Mouse (Mus musculus): ENCODE results near the gene Arid5a. TPM values are rescaled to one million over a fixed set of nuclear protein-coding genes. Genes with fewer than 3 reads are reported as not detected.
A peak's percentile ranks its signal among the peaks of the same experiment; 100 is the strongest.

Arid5a gene
- polyA plus RNA-seq, 1 experiment from 2014 or later, result 3.2 TPM

GRCm38 (mm10) chr1:36299126-36299525 is 8.4 kb upstream of the Arid5a start:
- Histone ChIP-seq H3K27me3 (replicated peaks) (0 out of 2 replicates have a peak, but pooled peaks cover 16% of the 10 kb centered on the region), H3K9ac (no peak overlapping the region), H3K4me3 (replicated peaks) (no peak overlapping the region), H3K27ac (no peak overlapping the region), H3K4me1 (replicated peaks) (peaks cover 5% of the 10 kb centered on the region; the same call in 1 of the 2 replicates), H3K36me3 (no peaks in the 10 kb centered on the region), H3K9me3 (no peaks in the 10 kb centered on the region), H3K4me2 (replicated peaks) (no peak overlapping the region)
- no peak for ATAC-seq
- 29% methylated on average over 13 of the region's 13 CpGs for WGBS

GRCm38 (mm10) chr1:36299676-36300075 is 7.9 kb upstream of the Arid5a start:
- Histone ChIP-seq H3K9ac (no peak overlapping the region), H3K27me3 (replicated peaks) (0 out of 2 replicates have a peak, but pooled peaks cover 16% of the 10 kb centered on the region), H3K36me3 (no peaks in the 10 kb centered on the region), H3K4me1 (replicated peaks) (peaks cover 5% of the 10 kb centered on the region; the same call in 1 of the 2 replicates), H3K27ac (no peak overlapping the region), H3K4me3 (replicated peaks) (no peak overlapping the region), H3K4me2 (replicated peaks) (no peak overlapping the region), H3K9me3 (no peaks in the 10 kb centered on the region)
- WGBS, result 60% methylated on average over 2 of the region's 2 CpGs
- ATAC-seq, result no peak

- no peaks in the 10 kb centered on the region for H3K9me3 ChIP-seq
- H3K9ac ChIP-seq, result no peak overlapping the region
- H3K4me2 ChIP-seq (replicated peaks), result no peak overlapping the region
- 88% methylated on average over 6 of the region's 6 CpGs for WGBS
- H3K4me1 ChIP-seq (replicated peaks), result peaks cover 5% of the 10 kb centered on the region; the same call in 1 of the 2 replicates
- H3K27me3 ChIP-seq (replicated peaks), result 0 out of 2 replicates have a peak, but pooled peaks cover 16% of the 10 kb centered on the region
- no peaks in the 10 kb centered on the region for H3K36me3 ChIP-seq
- no peak for ATAC-seq
- no peak overlapping the region for H3K27ac ChIP-seq
- H3K4me3 ChIP-seq (replicated peaks), result no peak overlapping the region
Measured at GRCm38 (mm10) chr1:36300486-36300885, 7.0 kb upstream of the Arid5a start.

- Histone ChIP-seq H3K4me2 (replicated peaks) (no peak overlapping the region), H3K27me3 (replicated peaks) (0 out of 2 replicates have a peak, but pooled peaks cover 16% of the 10 kb centered on the region), H3K4me3 (replicated peaks) (no peak overlapping the region), H3K9ac (no peak overlapping the region), H3K9me3 (no peaks in the 10 kb centered on the region), H3K4me1 (replicated peaks) (peaks cover 5% of the 10 kb centered on the region; the same call in 1 of the 2 replicates), H3K36me3 (no peaks in the 10 kb centered on the region), H3K27ac (no peak overlapping the region)
- no peak for ATAC-seq
- 82% methylated on average over 8 of the region's 8 CpGs for WGBS
Measured at GRCm38 (mm10) chr1:36302273-36302672, 5.3 kb upstream of the Arid5a start.

GRCm38 (mm10) chr1:36302957-36303356 is 4.6 kb upstream of the Arid5a start:
- Histone ChIP-seq H3K4me1 (replicated peaks) (peaks cover 5% of the 10 kb centered on the region; the same call in 1 of the 2 replicates), H3K27me3 (replicated peaks) (0 out of 2 replicates have a peak, but pooled peaks cover 16% of the 10 kb centered on the region), H3K9me3 (no peaks in the 10 kb centered on the region), H3K4me3 (replicated peaks) (peak overlapping the region; percentile 34), H3K36me3 (no peaks in the 10 kb centered on the region), H3K9ac (peak overlapping the region; percentile 32; the same call in 1 of the 2 replicates), H3K4me2 (replicated peaks) (peak overlapping the region; percentile 83), H3K27ac (peak overlapping the region; percentile 51; the same call in 1 of the 2 replicates)
- 18% methylated on average over 8 of the region's 9 CpGs for WGBS
- ATAC-seq, result no peak

- Histone ChIP-seq H3K4me1 (replicated peaks) (peaks cover 10% of the 10 kb centered on the region; the same call in 1 of the 2 replicates), H3K36me3 (no peaks in the 10 kb centered on the region), H3K4me3 (replicated peaks) (peak overlapping the region; percentile 34), H3K9me3 (no peaks in the 10 kb centered on the region), H3K27ac (peak overlapping the region; percentile 51; the same call in 1 of the 2 replicates), H3K9ac (peak overlapping the region; percentile 32; the same call in 1 of the 2 replicates), H3K4me2 (replicated peaks) (peak overlapping the region; percentile 83), H3K27me3 (replicated peaks) (0 out of 2 replicates have a peak, but pooled peaks cover 9% of the 10 kb centered on the region)
- WGBS, result 9% methylated on average over 30 of the region's 30 CpGs
- peak; percentile 57 for ATAC-seq
Measured at GRCm38 (mm10) chr1:36303381-36304320, 3.9 kb upstream of the Arid5a start.

- H3K9me3 ChIP-seq, result no peaks in the 10 kb centered on the region
- WGBS, result 68% methylated on average over 7 of the region's 7 CpGs
- no peak overlapping the region for H3K9ac ChIP-seq
- no peak overlapping the region for H3K27ac ChIP-seq
- H3K4me3 ChIP-seq (replicated peaks), result no peak overlapping the region
- no peaks in the 10 kb centered on the region for H3K36me3 ChIP-seq
- H3K4me1 ChIP-seq (replicated peaks), result peaks cover 16% of the 10 kb centered on the region; the same call in 1 of the 2 replicates
- no peak for ATAC-seq
- 0 out of 2 replicates have a peak, but pooled peaks cover 9% of the 10 kb centered on the region for H3K27me3 ChIP-seq (replicated peaks)
- H3K4me2 ChIP-seq (replicated peaks), result no peak overlapping the region
Measured at GRCm38 (mm10) chr1:36304764-36305163, 2.8 kb upstream of the Arid5a start.

- 67% methylated on average over 6 of the region's 6 CpGs for WGBS
- H3K9me3 ChIP-seq, result no peaks in the 10 kb centered on the region
- no peak overlapping the region for H3K27ac ChIP-seq
- H3K4me1 ChIP-seq (replicated peaks), result peaks cover 16% of the 10 kb centered on the region; the same call in 1 of the 2 replicates
- ATAC-seq, result no peak
- no peak overlapping the region for H3K4me2 ChIP-seq (replicated peaks)
- no peak overlapping the region for H3K9ac ChIP-seq
- H3K4me3 ChIP-seq (replicated peaks), result no peak overlapping the region
- 0 out of 2 replicates have a peak, but pooled peaks cover 9% of the 10 kb centered on the region for H3K27me3 ChIP-seq (replicated peaks)
- H3K36me3 ChIP-seq, result no peaks in the 10 kb centered on the region
Measured at GRCm38 (mm10) chr1:36306120-36306519, 1.4 kb upstream of the Arid5a start.

GRCm38 (mm10) chr1:36307121-36307494 is 425 bp upstream of the Arid5a start:
- Histone ChIP-seq H3K36me3 (no peaks in the 10 kb centered on the region), H3K4me3 (replicated peaks) (no peak overlapping the region), H3K27me3 (replicated peaks) (0 out of 2 replicates have a peak, but pooled peaks cover 9% of the 10 kb centered on the region), H3K27ac (no peak overlapping the region), H3K9ac (no peak overlapping the region), H3K4me2 (replicated peaks) (no peak overlapping the region), H3K4me1 (replicated peaks) (peaks cover 16% of the 10 kb centered on the region; the same call in 1 of the 2 replicates), H3K9me3 (no peaks in the 10 kb centered on the region)
- 63% methylated on average over 7 of the region's 7 CpGs for whole genome bisulfite sequencing
- ATAC-seq, result peak; percentile 3

- no peaks in the 10 kb centered on the region for H3K9me3 ChIP-seq
- peak overlapping the region; percentile 61 for H3K9ac ChIP-seq
- H3K4me2 ChIP-seq (replicated peaks), result peak overlapping the region; percentile 90
- H3K27me3 ChIP-seq (replicated peaks), result 0 out of 2 replicates have a peak, but pooled peaks cover 5% of the 10 kb centered on the region
- WGBS, result 12% methylated on average over 12 of the region's 12 CpGs
- no peak for ATAC-seq
- peak overlapping the region; percentile 60 for H3K4me3 ChIP-seq (replicated peaks)
- H3K27ac ChIP-seq, result no peak overlapping the region
- peaks cover 10% of the 10 kb centered on the region; the same call in 1 of the 2 replicates for H3K4me1 ChIP-seq (replicated peaks)
- H3K36me3 ChIP-seq, result no peaks in the 10 kb centered on the region
Measured at GRCm38 (mm10) chr1:36308451-36308901, 943 bp downstream of the Arid5a start.

- Histone ChIP-seq H3K27ac (no peak overlapping the region), H3K4me1 (replicated peaks) (peaks cover 10% of the 10 kb centered on the region; the same call in 1 of the 2 replicates), H3K9ac (no peak overlapping the region), H3K27me3 (replicated peaks) (0 out of 2 replicates have a peak, but pooled peaks cover 5% of the 10 kb centered on the region), H3K4me3 (replicated peaks) (no peak overlapping the region), H3K4me2 (replicated peaks) (peak overlapping the region; percentile 90), H3K36me3 (no peaks in the 10 kb centered on the region), H3K9me3 (no peaks in the 10 kb centered on the region)
- 54% methylated on average over 9 of the region's 9 CpGs for WGBS
- ATAC-seq, result no peak
Measured at GRCm38 (mm10) chr1:36308966-36309475, 1.5 kb downstream of the Arid5a start.

GRCm38 (mm10) chr1:36309498-36309901 is 2.0 kb downstream of the Arid5a start:
- H3K4me3 ChIP-seq (replicated peaks), result no peak overlapping the region
- H3K9me3 ChIP-seq, result no peaks in the 10 kb centered on the region
- WGBS, result 44% methylated on average over 3 of the region's 3 CpGs
- H3K9ac ChIP-seq, result no peak overlapping the region
- 0 out of 2 replicates have a peak, but pooled peaks cover 5% of the 10 kb centered on the region for H3K27me3 ChIP-seq (replicated peaks)
- H3K36me3 ChIP-seq, result no peaks in the 10 kb centered on the region
- H3K4me2 ChIP-seq (replicated peaks), result peak overlapping the region; percentile 90
- H3K27ac ChIP-seq, result no peak overlapping the region
- ATAC-seq, result no peak
- peaks cover 10% of the 10 kb centered on the region; the same call in 1 of the 2 replicates for H3K4me1 ChIP-seq (replicated peaks)
